Mouse (Mus musculus): ENCODE data around the gene Med15. TPM values are rescaled to one million over a fixed set of nuclear protein-coding genes. Genes with fewer than 3 reads are reported as not detected.

The Med15 gene
- total and polyA plus RNA-seq, 2 experiments from 2014 or later = 39.2 to 66.1 TPM

GRCm38 (mm10) chr16:17652607-17653006 is 80.1 kb downstream of the Med15 start:
- Histone ChIP-seq H3K27ac (no peak overlapping the region), H3K4me3 (ENCODE audit: low read length) (no peak overlapping the region), H3K9me3 (ENCODE audit: low read length) (no peaks in the 10 kb centered on the region), H3K4me1 (ENCODE audit: insufficient read depth, low read length) (no peaks in the 10 kb centered on the region), H3K9ac (replicated peaks; ENCODE audit: low read length) (no peak overlapping the region), H3K4me2 (ENCODE audit: low read depth, low read length) (no peak overlapping the region), H3K27me3 (ENCODE audit: insufficient read depth, low read length) (no peaks in the 10 kb centered on the region), H3K36me3 (ENCODE audit: insufficient read depth, low read length) (peaks cover 52% of the 10 kb centered on the region)
- TF ChIP-seq CTCF (IDR thresholded peaks at IDR 0.05; ENCODE audit: low read depth) = no peak
- DNase-seq (ENCODE audit: low spot score) (no peak), ATAC-seq (no peak)
- whole genome bisulfite sequencing = 86% methylated on average over 4 of the region's 4 CpGs

- Histone ChIP-seq H3K36me3 (ENCODE audit: insufficient read depth, low read length) (peaks cover 45% of the 10 kb centered on the region), H3K4me1 (ENCODE audit: insufficient read depth, low read length) (peaks cover 5% of the 10 kb centered on the region; the same call in 1 of the 2 replicates), H3K9me3 (ENCODE audit: low read length) (no peaks in the 10 kb centered on the region), H3K27ac (no peak overlapping the region), H3K4me3 (ENCODE audit: low read length) (no peak overlapping the region), H3K9ac (replicated peaks; ENCODE audit: low read length) (no peak overlapping the region), H3K27me3 (ENCODE audit: insufficient read depth, low read length) (no peaks in the 10 kb centered on the region), H3K4me2 (ENCODE audit: low read depth, low read length) (no peak overlapping the region)
- 79% methylated on average over 1 of the region's 1 CpGs for WGBS
- DNase-seq (ENCODE audit: low spot score) (peak; percentile 15), ATAC-seq (no peak)
- TF ChIP-seq CTCF (IDR thresholded peaks at IDR 0.05; ENCODE audit: low read depth) = no peak
Measured at GRCm38 (mm10) chr16:17650711-17651110, 82.0 kb downstream of the Med15 start.

GRCm38 (mm10) chr16:17649925-17650605 is 82.6 kb downstream of the Med15 start:
- no peak overlapping the region for H3K4me3 ChIP-seq (ENCODE audit: low read length)
- H3K27me3 ChIP-seq (ENCODE audit: insufficient read depth, low read length) = no peaks in the 10 kb centered on the region
- WGBS = 87% methylated on average over 16 of the region's 16 CpGs
- peaks cover 40% of the 10 kb centered on the region for H3K36me3 ChIP-seq (ENCODE audit: insufficient read depth, low read length)
- TF ChIP-seq CTCF (IDR thresholded peaks at IDR 0.05; ENCODE audit: low read depth) = no peak
- ATAC-seq = no peak
- peaks cover 5% of the 10 kb centered on the region; the same call in 1 of the 2 replicates for H3K4me1 ChIP-seq (ENCODE audit: insufficient read depth, low read length)
- H3K9me3 ChIP-seq (ENCODE audit: low read length) = no peaks in the 10 kb centered on the region
- no peak overlapping the region for H3K9ac ChIP-seq (replicated peaks; ENCODE audit: low read length)
- peak overlapping the region; percentile 15; the same call in 1 of the 2 replicates for H3K27ac ChIP-seq
- H3K4me2 ChIP-seq (ENCODE audit: low read depth, low read length) = no peak overlapping the region
- no peak for DNase-seq (ENCODE audit: low spot score)

- no peak overlapping the region for H3K9ac ChIP-seq (replicated peaks; ENCODE audit: low read length)
- no peak for TF ChIP-seq CTCF (IDR thresholded peaks at IDR 0.05; ENCODE audit: low read depth)
- H3K4me1 ChIP-seq (ENCODE audit: insufficient read depth, low read length) = peaks cover 5% of the 10 kb centered on the region; the same call in 1 of the 2 replicates
- DNase-seq (ENCODE audit: low spot score) = no peak
- 80% methylated on average over 10 of the region's 10 CpGs for WGBS
- no peak overlapping the region for H3K4me3 ChIP-seq (ENCODE audit: low read length)
- no peak overlapping the region; the same call in 1 of the 2 replicates for H3K27ac ChIP-seq
- H3K27me3 ChIP-seq (ENCODE audit: insufficient read depth, low read length) = no peaks in the 10 kb centered on the region
- peak overlapping the region; percentile 85 for H3K4me2 ChIP-seq (ENCODE audit: low read depth, low read length)
- no peaks in the 10 kb centered on the region for H3K9me3 ChIP-seq (ENCODE audit: low read length)
- ATAC-seq = no peak
- H3K36me3 ChIP-seq (ENCODE audit: insufficient read depth, low read length) = peaks cover 28% of the 10 kb centered on the region
Measured at GRCm38 (mm10) chr16:17647566-17648340, 84.9 kb downstream of the Med15 start.

- peak overlapping the region; percentile 85 for H3K4me2 ChIP-seq (ENCODE audit: low read depth, low read length)
- no peak for DNase-seq (ENCODE audit: low spot score)
- H3K27ac ChIP-seq = no peak overlapping the region; the same call in 1 of the 2 replicates
- 29% methylated on average over 1 of the region's 1 CpGs for WGBS
- H3K4me1 ChIP-seq (ENCODE audit: insufficient read depth, low read length) = peaks cover 5% of the 10 kb centered on the region; the same call in 1 of the 2 replicates
- H3K27me3 ChIP-seq (ENCODE audit: insufficient read depth, low read length) = no peaks in the 10 kb centered on the region
- H3K4me3 ChIP-seq (ENCODE audit: low read length) = peak overlapping the region; percentile 62
- ATAC-seq = no peak
- no peaks in the 10 kb centered on the region for H3K9me3 ChIP-seq (ENCODE audit: low read length)
- H3K36me3 ChIP-seq (ENCODE audit: insufficient read depth, low read length) = peaks cover 29% of the 10 kb centered on the region
- peak overlapping the region; percentile 59; the same call in 1 of the 2 replicates for H3K9ac ChIP-seq (replicated peaks; ENCODE audit: low read length)
- TF ChIP-seq CTCF (IDR thresholded peaks at IDR 0.05; ENCODE audit: low read depth) = no peak
Measured at GRCm38 (mm10) chr16:17647156-17647555, 85.5 kb downstream of the Med15 start.

GRCm38 (mm10) chr16:17646310-17647114 is 86.2 kb downstream of the Med15 start, which contains the start of gene Ccdc74a:
Ccdc74a (plus strand) TSS chr16:17646470.
- Histone ChIP-seq H3K36me3 (ENCODE audit: insufficient read depth, low read length) (peaks cover 26% of the 10 kb centered on the region), H3K9me3 (ENCODE audit: low read length) (no peaks in the 10 kb centered on the region), H3K4me3 (ENCODE audit: low read length) (peak within 1 kb of the TSS; percentile 62), H3K27ac (peak within 1 kb of the TSS; percentile 66), H3K4me2 (ENCODE audit: low read depth, low read length) (peak within 1 kb of the TSS; percentile 85), H3K4me1 (ENCODE audit: insufficient read depth, low read length) (peaks cover 5% of the 10 kb centered on the region; the same call in 1 of the 2 replicates), H3K27me3 (ENCODE audit: insufficient read depth, low read length) (no peaks in the 10 kb centered on the region), H3K9ac (replicated peaks; ENCODE audit: low read length) (peak within 1 kb of the TSS; percentile 59)
- peak; percentile 91 for DNase-seq (ENCODE audit: low spot score)
- WGBS = 1% methylated on average over 65 of the region's 65 CpGs
- ATAC-seq = peak; percentile 92
- TF ChIP-seq CTCF (IDR thresholded peaks at IDR 0.05; ENCODE audit: low read depth) = no peak
